Mouse (Mus musculus) granulocyte monocyte progenitor cell, adult 5-6 weeks (primary cell): ENCODE measurements around the gene Phf5a. TPM values are rescaled to one million over a fixed set of nuclear protein-coding genes. Genes with fewer than 3 reads are reported as not detected.
"Not testable (repeated sequence)": the region's sequence is repeated elsewhere in the genome, so short reads cannot be mapped to it uniquely, and the experiment has no call there.

ENCODE experiments used
- ATAC-seq: replicated peaks from 2 replicates; pipeline ENCODE4 v1.8.0; 2016; ENCODE audit warnings: mild to moderate bottlenecking, moderate TSS enrichment, inconsistent platforms; ENCODE audit not compliant: poor library complexity, severe bottlenecking
- total RNA-seq, 2 experiments: library from RNA; stranded (forward) in 1 of 2; stranded (reverse) in 1 of 2; fragments of 200-712, 200-1000 nt in 1 of 2; fragments of >200 nt in 1 of 2; fragmentation: Nextera tagmentation in 1 of 2; gene quantifications; 2 replicates each; pipeline ENCODE4 v1.2.3; 2014 to 2017

Gene Phf5a
- total RNA-seq (2014; fragmentation: Nextera tagmentation) (101 and 107 TPM in 2 replicates), total RNA-seq (2017) (79.2 and 148 TPM in 2 replicates)

- peak; percentile 81; the same call in 1 of the 2 replicates for ATAC-seq
Observed at GRCm38 (mm10) chr15:81871604-81872261, at the start of gene Phf5a. Phf5a (minus strand) TSS chr15:81871911.

GRCm38 (mm10) chr15:81921255-81921654 is 49.5 kb upstream of the Phf5a start:
- no peak for ATAC-seq

GRCm38 (mm10) chr15:81920546-81921217 is 49.0 kb upstream of the Phf5a start:
- no peak for ATAC-seq

GRCm38 (mm10) chr15:81919062-81919461 is 47.4 kb upstream of the Phf5a start:
- ATAC-seq, result no peak

GRCm38 (mm10) chr15:81917621-81918463 is 46.1 kb upstream of the Phf5a start:
- ATAC-seq, result peak; percentile 73

GRCm38 (mm10) chr15:81917201-81917600 is 45.5 kb upstream of the Phf5a start:
- ATAC-seq, result no peak

GRCm38 (mm10) chr15:81915663-81916062 is 44.0 kb upstream of the Phf5a start:
- no peak for ATAC-seq

- no peak for ATAC-seq
Observed at GRCm38 (mm10) chr15:81914668-81915067, 43.0 kb upstream of the Phf5a start.

- no peak for ATAC-seq
Observed at GRCm38 (mm10) chr15:81912498-81912897, 40.8 kb upstream of the Phf5a start.

- not testable (repeated sequence) for ATAC-seq
Observed at GRCm38 (mm10) chr15:81908767-81909166, 37.1 kb upstream of the Phf5a start.

GRCm38 (mm10) chr15:81907953-81908352 is 36.2 kb upstream of the Phf5a start:
- no peak for ATAC-seq

GRCm38 (mm10) chr15:81904939-81905338 is 33.2 kb upstream of the Phf5a start:
- peak; percentile 56; the same call in 1 of the 2 replicates for ATAC-seq

- no peak for ATAC-seq
Observed at GRCm38 (mm10) chr15:81898751-81899150, 27.0 kb upstream of the Phf5a start.

- no peak for ATAC-seq
Observed at GRCm38 (mm10) chr15:81897607-81898285, 26.0 kb upstream of the Phf5a start.

GRCm38 (mm10) chr15:81896407-81896806 is 24.7 kb upstream of the Phf5a start:
- no peak for ATAC-seq

- ATAC-seq, result no peak
Observed at GRCm38 (mm10) chr15:81894002-81894401, 22.3 kb upstream of the Phf5a start.

- no peak for ATAC-seq
Observed at GRCm38 (mm10) chr15:81891822-81892580, 20.3 kb upstream of the Phf5a start.

- no peak for ATAC-seq
Observed at GRCm38 (mm10) chr15:81891140-81891802, 19.6 kb upstream of the Phf5a start.

GRCm38 (mm10) chr15:81889175-81889574 is 17.5 kb upstream of the Phf5a start:
- ATAC-seq, result no peak
